Mouse (Mus musculus) layer of hippocampus, postnatal 10 days (tissue): ENCODE results near the gene Fosl1. TPM values are rescaled to one million over a fixed set of nuclear protein-coding genes. Genes with fewer than 3 reads are reported as not detected.
A peak's percentile ranks its signal among the peaks of the same experiment; 100 is the strongest.

Experiments used
- DNase-seq, 2 experiments: peaks; one replicate each; pipeline ENCODE4 v3.0.0; 2021; ENCODE audit warnings: low spot score in 2 of 2
- total RNA-seq, 2 experiments: library from RNA; stranded (reverse); gene quantifications; 2 replicates each; pipeline ENCODE4 v1.2.3; 2021

Fosl1 gene
- total RNA-seq, 2 experiments from 2014 or later, result not detected

- DNase-seq, result peak; percentile 93 to 97
These were observed 9.8 kb downstream of the Fosl1 start for GRCm38 (mm10) chr19:5456922-5457745.

GRCm38 (mm10) chr19:5457746-5458442, 10.5 kb downstream of the Fosl1 start, which contains the start of gene Ccdc85b:
TSS of gene Ccdc85b (minus strand) at chr19:5457894.
- no peak for DNase-seq

- DNase-seq, result no peak
These were observed 11.7 kb downstream of the Fosl1 start for GRCm38 (mm10) chr19:5459019-5459418.

- DNase-seq, result no peak
These were observed 12.5 kb downstream of the Fosl1 start for GRCm38 (mm10) chr19:5459896-5460295.

- peak; percentile 92 to 93 for DNase-seq
These were observed 13.1 kb downstream of the Fosl1 start, which contains the start of gene Fibp for GRCm38 (mm10) chr19:5460465-5460911. TSS of gene Fibp (plus strand) at chr19:5460615.

- no peak for DNase-seq
These were observed 14.1 kb downstream of the Fosl1 start for GRCm38 (mm10) chr19:5461411-5461810.

- DNase-seq, result no peak
These were observed 15.9 kb downstream of the Fosl1 start for GRCm38 (mm10) chr19:5463212-5463611.

- peak; percentile 79 to 85 for DNase-seq
These were observed 16.6 kb downstream of the Fosl1 start for GRCm38 (mm10) chr19:5463791-5464562.

GRCm38 (mm10) chr19:5465037-5465436, 17.7 kb downstream of the Fosl1 start:
- no peak for DNase-seq

GRCm38 (mm10) chr19:5466916-5467500, 19.7 kb downstream of the Fosl1 start:
- DNase-seq, result no peak

GRCm38 (mm10) chr19:5468374-5468773, 21.0 kb downstream of the Fosl1 start, which contains the start of gene Ctsw:
TSS of gene Ctsw (minus strand) at chr19:5468507.
- no peak for DNase-seq

GRCm38 (mm10) chr19:5471846-5472245, 24.5 kb downstream of the Fosl1 start:
- DNase-seq, result no peak

GRCm38 (mm10) chr19:5472857-5473256, 25.5 kb downstream of the Fosl1 start:
- no peak for DNase-seq

GRCm38 (mm10) chr19:5473720-5474119, 26.4 kb downstream of the Fosl1 start, which contains the start of gene Efemp2:
TSS of gene Efemp2 (plus strand) at chr19:5473954.
- peak; percentile 57 to 77 for DNase-seq

GRCm38 (mm10) chr19:5474281-5475068, 27.1 kb downstream of the Fosl1 start:
- DNase-seq, result peak in 1 of 2 experiments; percentile 55

- peak in 1 of 2 experiments; percentile 37 for DNase-seq
These were observed 27.8 kb downstream of the Fosl1 start for GRCm38 (mm10) chr19:5475069-5475714.

GRCm38 (mm10) chr19:5477004-5477667, 29.8 kb downstream of the Fosl1 start:
- DNase-seq, result no peak

GRCm38 (mm10) chr19:5477668-5478300, 30.4 kb downstream of the Fosl1 start:
- no peak for DNase-seq
